Mouse (Mus musculus) layer of hippocampus, postnatal 14 days (tissue): ENCODE data around the gene Lix1. TPM values are rescaled to one million over a fixed set of nuclear protein-coding genes. Genes with fewer than 3 reads are reported as not detected.

Source experiments
- DNase-seq, 2 experiments: peaks; one replicate each; pipeline ENCODE4 v3.0.0; 2021 to 2022; ENCODE audit warnings: low spot score in 2 of 2, mixed read lengths in 1 of 2
- total RNA-seq, 2 experiments: library from RNA; stranded (reverse); gene quantifications; 2 replicates each; pipeline ENCODE4 v1.2.3; 2021

Gene Lix1
- total RNA-seq, 2 experiments from 2014 or later, result 75.6 to 77.4 TPM

DNA sequence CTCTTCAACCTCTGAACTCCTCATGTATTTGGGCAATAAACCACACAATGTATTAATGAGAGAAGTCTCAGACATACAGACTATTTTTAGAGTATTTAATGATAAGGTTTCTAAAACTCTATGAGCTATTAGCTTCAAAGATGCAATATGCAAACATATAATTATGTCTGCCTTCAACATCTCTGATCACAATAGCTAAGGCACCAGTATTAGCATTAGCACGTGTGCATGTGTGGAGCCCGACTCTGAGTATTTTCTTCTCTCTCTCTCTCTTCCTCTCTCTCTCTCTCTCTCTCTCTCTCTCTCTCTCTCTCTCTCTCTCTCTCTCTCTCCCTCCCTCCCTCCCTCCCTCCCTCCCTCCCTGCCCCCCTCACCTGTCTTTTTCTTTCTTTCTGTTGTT lies 9.0 kb downstream of the Lix1 start:
- DNase-seq, result no peak

DNA sequence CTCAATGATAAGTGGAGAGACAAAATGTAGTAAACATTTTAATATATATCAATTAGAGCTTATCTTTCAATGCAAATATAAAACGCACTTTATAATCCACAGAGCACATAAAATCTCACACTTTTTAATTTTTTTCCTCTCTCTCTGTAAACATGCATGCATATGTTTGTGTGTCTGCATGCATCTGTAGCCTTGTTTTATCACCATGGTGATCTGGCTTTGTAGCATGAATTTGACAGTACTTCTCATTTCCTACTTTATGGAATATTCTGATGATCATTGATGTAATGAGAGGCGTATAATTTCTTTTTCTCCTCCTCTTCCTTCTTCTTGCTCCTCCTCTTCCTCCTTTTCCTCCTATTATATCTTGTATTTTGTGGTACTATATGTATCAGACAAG lies 9.7 kb downstream of the Lix1 start:
- no peak for DNase-seq

DNA sequence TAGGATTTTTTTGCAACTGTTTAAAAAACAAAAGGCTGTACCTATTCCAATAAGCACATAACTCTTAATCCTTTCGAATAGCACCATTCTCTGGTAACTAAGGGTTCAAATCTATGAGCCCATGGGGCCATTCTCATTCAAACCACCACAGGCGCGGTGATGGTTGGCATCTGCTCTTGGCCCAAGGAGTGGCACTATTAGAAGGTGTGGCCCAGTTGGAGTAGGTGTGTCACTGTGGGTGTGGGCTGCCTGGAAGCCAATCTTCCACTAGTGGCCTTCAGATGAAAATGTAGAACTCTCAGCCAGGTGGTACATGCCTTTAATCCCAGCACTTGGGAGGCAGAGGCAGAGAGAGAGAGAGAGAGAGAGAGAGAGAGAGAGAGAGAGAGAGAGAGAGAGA lies 11.7 kb downstream of the Lix1 start:
- DNase-seq, result no peak

- DNase-seq, result no peak
These were observed 22.3 kb downstream of the Lix1 start for GRCm38 (mm10) chr17:17424609-17425307.

DNA sequence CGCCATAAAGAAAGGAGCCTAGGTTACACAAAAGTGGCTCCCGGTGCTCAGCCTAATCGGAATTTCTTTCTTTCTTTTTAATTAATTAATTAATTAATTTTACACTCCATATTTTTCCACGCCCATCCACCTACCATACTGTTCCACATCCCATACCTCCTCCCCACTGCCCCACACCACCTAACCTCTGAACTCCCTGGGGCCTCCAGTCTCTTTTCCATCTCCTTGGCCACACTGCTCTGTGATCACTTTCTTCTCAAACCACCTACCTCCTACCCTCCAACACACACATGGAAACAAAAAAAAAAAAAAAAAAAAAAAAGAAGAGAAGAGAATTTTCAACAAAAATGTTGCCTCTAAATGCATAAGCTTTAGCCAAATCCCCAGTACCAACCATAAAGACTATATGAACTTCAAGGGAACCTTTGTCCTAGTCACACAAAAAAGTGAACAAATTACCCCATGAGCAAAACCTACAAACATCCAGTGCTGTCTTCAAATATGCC lies 22.9 kb downstream of the Lix1 start:
- DNase-seq, result no peak

GRCm38 (mm10) chr17:17425906-17426305 lies 23.4 kb downstream of the Lix1 start:
- no peak for DNase-seq

DNA sequence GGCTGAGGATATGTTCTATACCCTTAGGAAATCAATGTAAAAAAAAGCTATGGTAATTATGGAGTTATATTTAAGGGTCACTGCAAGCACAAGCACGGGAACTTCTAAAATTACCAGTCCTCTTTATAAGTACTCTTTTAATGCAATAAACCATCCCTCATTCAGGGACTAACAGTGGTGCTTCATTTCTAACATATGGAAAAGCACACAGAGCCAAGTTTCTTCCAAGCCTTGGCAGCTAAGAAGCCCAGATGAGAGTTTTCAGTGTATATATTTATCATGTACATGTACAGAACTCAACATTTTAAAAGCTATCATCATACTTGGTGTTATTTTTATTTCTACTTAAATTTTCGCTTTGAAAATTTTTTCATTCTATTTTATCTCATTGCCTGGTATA lies 26.4 kb downstream of the Lix1 start:
- no peak for DNase-seq

- DNase-seq, result no peak
These were observed 31.2 kb downstream of the Lix1 start for GRCm38 (mm10) chr17:17433679-17434078.

DNA sequence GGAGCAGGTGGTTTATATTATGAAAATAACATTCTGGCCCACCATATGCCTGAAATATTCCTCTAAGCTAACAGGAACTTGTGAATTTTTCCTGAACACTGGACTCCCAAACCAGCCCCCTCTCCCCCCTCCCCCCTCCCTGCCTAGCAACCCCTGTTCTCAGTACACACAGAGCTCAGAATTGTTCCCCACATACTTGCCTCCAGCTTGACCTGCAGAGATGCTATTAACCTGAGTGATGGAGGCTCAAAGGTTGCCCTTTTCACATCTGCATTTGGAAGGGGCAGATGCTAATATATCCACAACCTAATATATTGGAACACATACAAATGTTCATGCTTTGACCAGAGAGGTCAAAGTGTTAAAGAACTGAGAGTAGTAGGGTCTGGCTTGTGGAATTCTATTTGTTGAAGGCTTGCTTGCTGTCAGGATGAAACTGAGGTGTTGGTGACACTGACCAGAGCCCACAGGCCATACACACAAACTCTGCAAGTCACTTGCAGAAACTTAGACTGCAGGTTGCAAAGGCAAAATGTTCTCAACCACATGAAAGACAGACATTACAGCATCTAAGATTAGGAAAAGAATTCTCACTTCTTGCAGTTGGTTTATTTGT lies 36.2 kb downstream of the Lix1 start:
- no peak for DNase-seq

GRCm38 (mm10) chr17:17441876-17442498 lies 39.5 kb downstream of the Lix1 start:
- peak in 1 of 2 experiments; percentile 15 for DNase-seq

- no peak for DNase-seq
These were observed 41.9 kb downstream of the Lix1 start for GRCm38 (mm10) chr17:17444297-17444886.

DNA sequence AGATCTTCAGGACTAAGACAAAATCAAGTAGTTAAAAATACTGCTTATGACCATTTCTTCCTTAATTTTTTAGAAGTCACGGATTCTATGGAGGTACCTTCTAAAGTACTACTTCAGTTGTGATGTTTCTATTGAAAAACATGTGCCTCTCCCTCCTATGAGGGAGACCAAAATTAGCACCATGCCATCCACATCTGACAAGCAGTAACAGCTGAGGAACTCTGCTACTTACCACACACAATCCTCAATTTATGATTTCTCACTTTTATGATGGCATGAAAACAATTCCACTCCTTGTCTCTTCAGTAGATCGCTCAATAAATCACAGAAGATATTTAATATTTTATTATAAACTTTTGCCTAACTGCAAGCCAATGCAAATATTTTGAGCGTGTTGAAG lies 44.2 kb downstream of the Lix1 start:
- no peak for DNase-seq

DNA sequence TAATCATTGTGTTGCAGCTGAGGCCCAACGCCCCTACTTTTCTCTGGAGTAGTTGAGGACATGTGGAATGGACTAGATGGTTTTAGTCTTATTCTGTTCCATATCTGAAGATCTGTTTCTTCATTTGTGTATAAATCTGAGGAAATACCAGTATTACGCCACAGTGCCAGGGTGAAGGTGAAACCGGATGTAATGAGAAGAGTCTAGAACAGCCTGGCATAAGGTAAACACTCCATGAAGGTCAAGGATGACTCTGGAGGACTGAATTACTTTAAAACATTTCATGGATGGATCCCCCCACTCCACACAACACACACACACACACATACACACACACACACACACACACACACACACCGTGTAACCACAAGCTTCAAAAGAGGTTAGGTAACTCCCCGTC lies 45.3 kb downstream of the Lix1 start:
- no peak for DNase-seq

DNA sequence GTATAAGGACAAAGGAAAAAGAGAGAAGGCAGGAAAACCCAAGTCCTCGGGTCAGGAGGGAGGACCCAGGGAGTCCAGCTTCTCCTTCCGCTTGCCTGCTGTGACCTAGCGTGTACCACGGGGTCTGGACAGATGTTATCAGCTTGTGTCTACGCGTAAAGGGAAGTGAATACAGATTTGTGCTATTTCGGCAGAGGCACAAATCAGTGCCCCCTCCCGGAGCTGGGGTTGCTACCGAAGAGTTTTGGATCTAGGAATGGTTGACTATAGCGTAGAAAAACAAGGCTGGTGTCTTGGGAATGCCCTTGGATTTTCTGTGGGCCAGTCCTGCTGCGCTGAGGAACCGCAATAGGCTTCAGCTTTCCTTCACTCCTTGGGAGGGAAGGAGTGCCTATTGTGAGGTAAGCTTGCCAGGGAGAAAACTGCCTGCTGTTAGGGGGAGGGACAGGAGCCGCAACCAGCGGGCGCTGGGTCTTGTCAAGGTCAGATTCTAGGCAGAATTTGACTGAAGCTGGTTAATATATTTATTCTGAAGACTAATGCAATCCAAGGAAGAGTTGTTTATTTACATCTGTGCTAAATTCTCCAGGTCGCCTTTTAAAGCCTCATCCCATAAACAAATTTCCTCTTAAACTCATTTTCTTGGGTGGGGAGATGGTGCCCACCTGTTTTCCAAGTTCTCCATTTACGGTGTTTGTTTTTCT lies 46.4 kb downstream of the Lix1 start:
- DNase-seq, result peak; percentile 7 to 16

- DNase-seq, result peak; percentile 6 to 55
These were observed 46.9 kb downstream of the Lix1 start for GRCm38 (mm10) chr17:17449441-17449770.

DNA sequence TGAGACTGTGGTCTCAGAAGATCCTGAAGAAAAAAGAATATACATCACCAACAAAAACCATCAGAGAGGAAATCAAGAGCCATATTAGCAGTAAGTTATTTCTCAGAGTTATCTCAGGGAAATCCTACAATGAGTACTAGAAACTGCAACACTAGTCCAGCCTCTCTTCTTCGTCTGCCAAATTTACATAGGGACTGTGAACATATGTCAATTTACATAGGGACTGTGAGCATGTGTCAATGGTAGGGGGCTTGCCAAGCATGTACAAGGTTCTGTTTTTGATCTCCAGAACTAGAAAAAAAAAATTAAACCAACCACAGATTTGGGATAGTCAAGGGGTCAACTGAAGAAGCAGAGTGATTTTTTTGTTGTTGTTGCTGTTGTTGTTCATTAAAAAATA lies 48.6 kb downstream of the Lix1 start:
- DNase-seq, result no peak

- DNase-seq, result no peak
These were observed 50.1 kb downstream of the Lix1 start for GRCm38 (mm10) chr17:17452617-17453016.

DNA sequence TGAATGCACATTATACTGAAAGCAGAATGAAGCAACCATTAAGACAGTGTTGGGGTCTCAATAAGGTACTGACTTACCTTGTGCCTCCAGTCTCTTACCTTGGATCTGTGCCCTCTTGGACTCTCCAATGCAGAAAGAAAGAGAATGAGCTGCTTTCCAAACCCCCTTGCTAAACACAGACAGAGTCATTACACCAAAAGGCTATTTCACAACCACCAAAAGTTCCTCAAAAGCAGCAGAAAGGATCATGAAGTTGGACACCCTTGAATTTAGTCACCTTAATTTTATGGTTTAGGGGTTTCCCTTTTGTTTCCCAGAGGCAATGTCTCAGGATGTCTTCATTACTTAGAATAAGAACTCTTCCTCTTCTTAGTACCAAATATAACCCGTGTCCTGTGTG lies 52.1 kb downstream of the Lix1 start:
- no peak for DNase-seq

DNA sequence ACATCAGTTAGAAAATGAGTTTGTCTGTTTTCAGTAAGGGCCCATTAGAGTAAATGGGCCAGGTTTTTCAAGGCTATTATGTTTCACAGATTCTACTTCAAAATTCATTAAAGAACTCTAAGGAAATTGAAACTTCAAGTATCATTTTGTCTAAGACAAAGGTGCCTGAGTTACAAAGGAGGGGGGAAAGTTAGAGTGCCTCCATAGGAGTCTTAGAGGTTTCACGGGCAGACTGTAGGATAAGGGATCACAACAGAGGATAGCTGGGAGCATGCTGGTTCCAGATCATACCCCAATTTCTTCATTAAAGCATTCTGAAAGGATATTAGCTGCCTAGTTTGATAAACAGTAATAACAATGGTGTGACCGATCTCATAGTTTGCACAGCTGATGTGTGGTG lies 83.3 kb downstream of the Lix1 start:
- DNase-seq, result no peak

DNA sequence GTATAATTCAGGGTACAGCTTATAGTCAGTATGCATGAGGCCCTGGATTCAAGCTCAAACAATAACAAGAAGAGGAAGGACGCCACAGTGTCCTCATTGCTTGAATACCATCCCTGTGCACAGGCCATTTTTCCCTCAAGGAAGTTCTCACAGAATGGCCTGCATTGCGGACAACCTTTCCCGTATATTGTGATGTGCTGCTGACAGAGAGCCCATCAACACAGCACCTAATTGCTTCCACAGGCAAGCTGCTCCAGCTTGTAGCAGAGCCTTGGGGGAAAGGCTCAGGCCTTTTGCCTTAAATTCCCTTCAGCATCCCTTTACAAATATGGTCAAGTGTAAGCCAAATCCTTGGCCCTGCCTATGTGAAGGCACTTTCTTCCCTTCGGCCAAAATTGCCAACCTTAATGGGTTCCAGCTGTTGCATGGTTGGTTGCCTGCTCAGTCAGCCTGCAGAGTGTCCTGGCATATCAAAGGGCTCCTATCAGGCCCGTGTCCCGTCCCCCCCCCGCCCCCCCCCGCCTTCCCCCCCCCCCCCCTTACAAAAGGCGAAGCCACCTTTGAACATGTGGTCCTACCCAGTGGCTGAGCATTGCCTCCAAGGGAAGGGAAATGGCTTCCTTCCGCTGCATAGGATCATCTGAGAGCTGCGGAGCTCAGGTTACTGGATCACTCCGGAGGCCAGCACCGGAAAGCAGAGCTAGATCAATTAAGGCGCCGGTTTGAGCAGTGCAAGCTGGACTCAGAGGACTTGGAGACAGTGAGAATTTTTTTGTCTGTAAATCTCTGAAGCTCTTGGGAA lies 88.5 kb downstream of the Lix1 start:
- DNase-seq, result no peak

- DNase-seq, result no peak
These were observed 89.1 kb downstream of the Lix1 start for GRCm38 (mm10) chr17:17491622-17492001.
